Mouse (Mus musculus): ENCODE data around the gene Faxc. TPM values are rescaled to one million over a fixed set of nuclear protein-coding genes. Genes with fewer than 3 reads are reported as not detected.

The Faxc gene
- 1.5 and 2.0 TPM in 2 replicates for total RNA-seq (2012; rRNA removed)

DNA sequence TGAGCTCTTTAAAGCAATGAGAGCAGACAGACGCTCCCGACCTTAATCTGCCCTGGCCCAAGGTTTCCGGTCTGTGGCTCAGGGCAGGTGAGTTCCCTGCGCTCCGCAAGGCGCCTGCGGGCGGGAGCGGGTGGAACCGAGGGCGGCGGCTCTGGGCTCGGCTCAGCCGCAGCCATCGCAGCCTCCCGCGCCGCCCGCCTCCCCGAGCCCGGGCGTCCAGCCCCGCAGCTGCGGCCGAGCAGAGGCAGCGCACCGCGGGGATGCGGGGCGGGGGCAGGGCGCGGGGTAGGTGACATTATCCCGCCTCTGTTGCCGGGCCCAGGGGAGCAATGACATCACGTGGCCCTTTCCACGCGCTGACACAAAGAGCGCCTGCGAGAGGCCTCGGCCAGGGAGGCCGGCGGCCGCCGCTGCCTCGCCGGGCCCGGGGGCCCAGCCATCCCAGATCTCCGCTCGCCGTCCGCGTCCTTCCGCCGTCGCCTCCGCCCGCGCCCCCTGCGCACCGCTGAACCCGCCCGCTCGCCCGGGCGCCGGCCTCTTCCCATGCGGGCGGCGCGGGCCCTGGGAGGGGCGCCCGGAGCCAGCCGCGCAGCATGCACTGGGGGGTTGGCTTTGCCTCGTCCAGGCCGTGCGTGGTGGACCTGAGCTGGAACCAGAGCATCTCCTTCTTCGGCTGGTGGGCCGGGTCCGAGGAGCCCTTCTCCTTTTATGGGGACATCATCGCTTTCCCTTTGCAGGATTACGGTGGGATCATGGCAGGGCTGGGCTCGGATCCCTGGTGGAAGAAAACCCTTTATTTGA, at the start of gene Faxc:
Faxc (plus strand) TSS at position 359 of the 801 bp plus-strand sequence.
- no peaks in the 10 kb centered on the region for H3K9me3 ChIP-seq (ENCODE audit: control insufficient read depth, insufficient read depth, low read depth, low read length)
- H3K36me3 ChIP-seq (ENCODE audit: control insufficient read depth, insufficient read depth, low read length, poor library complexity, severe bottlenecking) = no peaks in the 10 kb centered on the region
- TF ChIP-seq CHD2 (IDR thresholded peaks at IDR 0.05; ENCODE audit: low read depth, low read length) (no peak), HCFC1 (IDR thresholded peaks at IDR 0.05; ENCODE audit: borderline replicate concordance, insufficient read depth, low read length) (no peak), ZC3H11A (IDR thresholded peaks at IDR 0.05; ENCODE audit: borderline replicate concordance, low read depth, low read length) (no peak), ZNF384 (IDR thresholded peaks at IDR 0.05; ENCODE audit: low read depth, low read length) (no peak), MAFK (IDR thresholded peaks at IDR 0.05; ENCODE audit: insufficient read depth, low read depth, low read length) (no peak)
- H3K4me3 ChIP-seq (ENCODE audit: insufficient read depth in 1 of 2, low read depth in 1 of 2, low read length in 2 of 2, poor library complexity in 1 of 2, severe bottlenecking in 1 of 2) = peak within 1 kb of the TSS; percentile 67 to 82
- H3K9ac ChIP-seq (ENCODE audit: insufficient read depth, low read depth, low read length, poor library complexity, severe bottlenecking) = peak within 1 kb of the TSS; percentile 67
- in situ Hi-C loops (cut with MboI; ENCODE audit: low sequenced_read_pairs in 2 of 2, unreplicated experiment in 2 of 2) = no loop called here
- H3K27ac ChIP-seq (ENCODE audit: insufficient read depth, low read depth, low read length, poor library complexity, severe bottlenecking) = no peak within 1 kb of the TSS
- H3K4me1 ChIP-seq (ENCODE audit: control insufficient read depth in 2 of 2, insufficient read depth in 2 of 2, low read length in 2 of 2, poor library complexity in 1 of 2) = no peaks in the 10 kb centered on the region; a peak in 1 of 4 replicates
- DNase-seq (ENCODE audit: low read depth, low spot score) = no peak

DNA sequence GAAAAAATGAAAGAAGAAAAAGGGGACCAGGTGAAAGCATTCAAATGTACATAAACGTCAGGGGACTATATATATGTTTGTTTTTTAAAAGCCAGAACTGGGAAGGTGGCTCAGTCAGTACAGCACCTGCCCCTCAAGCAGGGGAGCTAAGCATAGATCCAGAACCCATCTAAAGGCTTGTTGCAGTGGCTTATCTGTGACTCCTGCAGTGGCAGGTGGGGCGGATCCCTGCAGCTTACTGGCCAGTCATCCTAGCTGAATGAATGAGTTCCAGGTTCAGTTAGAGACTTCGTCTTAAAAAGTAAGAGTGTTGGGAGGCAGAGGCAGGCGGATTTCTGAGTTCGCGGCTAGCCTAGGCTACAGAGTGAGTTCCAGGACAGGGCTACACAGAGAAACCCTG, 48.3 kb upstream of the Faxc start:
- DNase-seq (ENCODE audit: low read depth, low spot score) = no peak
- H3K4me1 ChIP-seq (ENCODE audit: control insufficient read depth in 2 of 2, insufficient read depth in 2 of 2, low read length in 2 of 2, poor library complexity in 1 of 2) = no peaks in the 10 kb centered on the region
- H3K9ac ChIP-seq (ENCODE audit: insufficient read depth, low read depth, low read length, poor library complexity, severe bottlenecking) = no peak overlapping the region
- H3K9me3 ChIP-seq (ENCODE audit: control insufficient read depth, insufficient read depth, low read depth, low read length) = no peaks in the 10 kb centered on the region
- H3K4me3 ChIP-seq (ENCODE audit: insufficient read depth in 1 of 2, low read depth in 1 of 2, low read length in 2 of 2, poor library complexity in 1 of 2, severe bottlenecking in 1 of 2) = no peak overlapping the region
- no peak overlapping the region for H3K27ac ChIP-seq (ENCODE audit: insufficient read depth, low read depth, low read length, poor library complexity, severe bottlenecking)
- TF ChIP-seq ZNF384 (IDR thresholded peaks at IDR 0.05; ENCODE audit: low read depth, low read length) = no peak
- TF ChIP-seq HCFC1 (IDR thresholded peaks at IDR 0.05; ENCODE audit: borderline replicate concordance, insufficient read depth, low read length) = no peak
- TF ChIP-seq CHD2 (IDR thresholded peaks at IDR 0.05; ENCODE audit: low read depth, low read length) = no peak
- TF ChIP-seq ZC3H11A (IDR thresholded peaks at IDR 0.05; ENCODE audit: borderline replicate concordance, low read depth, low read length) = no peak
- TF ChIP-seq MAFK (IDR thresholded peaks at IDR 0.05; ENCODE audit: insufficient read depth, low read depth, low read length) = no peak
- no peaks in the 10 kb centered on the region; the same call in 1 of the 2 replicates for H3K36me3 ChIP-seq (ENCODE audit: control insufficient read depth, insufficient read depth, low read length, poor library complexity, severe bottlenecking)
- in situ Hi-C loops (cut with MboI; ENCODE audit: low sequenced_read_pairs in 2 of 2, unreplicated experiment in 2 of 2) = no loop called here

DNA sequence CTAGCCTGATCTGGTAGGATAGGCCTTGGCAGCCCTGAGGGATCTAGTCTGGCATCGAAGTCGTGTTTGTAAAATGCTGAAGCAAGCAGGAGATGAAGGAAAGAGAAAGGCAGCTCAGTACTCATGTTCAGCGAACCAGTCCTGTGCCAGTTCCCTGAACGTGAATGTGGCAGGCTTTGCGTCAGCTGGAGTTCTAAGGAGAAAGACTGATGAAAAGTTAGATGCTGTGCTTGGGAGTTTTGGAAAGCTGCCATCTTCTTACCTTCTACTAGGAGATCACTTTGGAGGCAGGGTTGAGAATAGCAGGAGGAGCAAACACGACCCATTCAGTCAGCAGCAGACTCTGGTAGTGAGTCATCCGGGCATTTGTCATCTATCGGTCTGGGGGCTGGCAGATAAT, 45.3 kb upstream of the Faxc start:
- no peaks in the 10 kb centered on the region for H3K9me3 ChIP-seq (ENCODE audit: control insufficient read depth, insufficient read depth, low read depth, low read length)
- no peak overlapping the region for H3K9ac ChIP-seq (ENCODE audit: insufficient read depth, low read depth, low read length, poor library complexity, severe bottlenecking)
- H3K4me1 ChIP-seq (ENCODE audit: control insufficient read depth in 2 of 2, insufficient read depth in 2 of 2, low read length in 2 of 2, poor library complexity in 1 of 2) = no peaks in the 10 kb centered on the region
- no peak for DNase-seq (ENCODE audit: low read depth, low spot score)
- in situ Hi-C loops (cut with MboI; ENCODE audit: low sequenced_read_pairs in 2 of 2, unreplicated experiment in 2 of 2) = no loop called here
- no peaks in the 10 kb centered on the region; the same call in 1 of the 2 replicates for H3K36me3 ChIP-seq (ENCODE audit: control insufficient read depth, insufficient read depth, low read length, poor library complexity, severe bottlenecking)
- H3K4me3 ChIP-seq (ENCODE audit: insufficient read depth in 1 of 2, low read depth in 1 of 2, low read length in 2 of 2, poor library complexity in 1 of 2, severe bottlenecking in 1 of 2) = no peak overlapping the region
- no peak overlapping the region for H3K27ac ChIP-seq (ENCODE audit: insufficient read depth, low read depth, low read length, poor library complexity, severe bottlenecking)
- TF ChIP-seq CHD2 (IDR thresholded peaks at IDR 0.05; ENCODE audit: low read depth, low read length) = no peak
- no peak for TF ChIP-seq ZNF384 (IDR thresholded peaks at IDR 0.05; ENCODE audit: low read depth, low read length)
- no peak for TF ChIP-seq ZC3H11A (IDR thresholded peaks at IDR 0.05; ENCODE audit: borderline replicate concordance, low read depth, low read length)
- no peak for TF ChIP-seq HCFC1 (IDR thresholded peaks at IDR 0.05; ENCODE audit: borderline replicate concordance, insufficient read depth, low read length)
- TF ChIP-seq MAFK (IDR thresholded peaks at IDR 0.05; ENCODE audit: insufficient read depth, low read depth, low read length) = no peak

DNA sequence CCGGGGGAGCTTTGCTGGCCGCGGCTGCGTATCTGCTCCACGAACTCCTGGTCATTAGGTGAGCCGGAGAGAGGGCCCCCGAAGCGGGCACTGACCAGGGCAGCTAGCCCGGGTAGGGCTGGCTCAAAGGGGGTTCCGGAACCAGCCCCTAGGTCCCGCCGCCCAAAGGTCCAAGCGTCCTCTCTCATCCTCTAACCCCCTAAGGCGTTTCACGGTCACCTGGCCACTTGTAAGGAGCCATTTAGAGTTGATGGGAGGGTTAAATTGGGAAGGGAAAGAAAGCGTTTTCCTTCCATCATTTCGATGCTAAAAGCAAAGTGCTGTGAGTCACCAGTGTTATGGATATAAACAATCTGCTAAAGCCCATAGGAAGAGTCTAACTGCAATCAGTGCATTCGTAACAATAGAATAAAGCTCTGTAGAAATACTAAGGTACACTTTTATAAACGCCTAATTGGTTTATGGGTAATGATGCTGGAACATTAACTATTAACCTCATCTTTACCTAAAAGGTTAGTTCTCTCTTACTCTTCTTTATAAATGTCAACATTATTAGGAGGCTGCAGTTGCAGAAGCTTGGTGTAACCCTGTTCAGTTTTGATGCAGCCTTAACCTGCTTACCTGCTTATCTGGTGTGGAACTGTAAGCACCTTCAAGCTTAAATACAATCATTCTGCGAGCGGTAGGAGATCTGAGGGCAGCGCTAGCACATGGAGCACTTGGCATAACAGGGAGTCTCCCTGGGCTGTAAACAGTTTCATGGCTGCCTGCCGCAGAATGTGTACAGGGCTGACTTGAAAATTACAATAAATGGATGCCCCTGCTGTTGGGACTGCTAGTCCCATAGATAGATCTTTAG, 872 bp downstream of the Faxc start:
- DNase-seq (ENCODE audit: low read depth, low spot score) = no peak
- no peak overlapping the region for H3K27ac ChIP-seq (ENCODE audit: insufficient read depth, low read depth, low read length, poor library complexity, severe bottlenecking)
- TF ChIP-seq HCFC1 (IDR thresholded peaks at IDR 0.05; ENCODE audit: borderline replicate concordance, insufficient read depth, low read length) (no peak), CHD2 (IDR thresholded peaks at IDR 0.05; ENCODE audit: low read depth, low read length) (no peak), MAFK (IDR thresholded peaks at IDR 0.05; ENCODE audit: insufficient read depth, low read depth, low read length) (no peak)
- in situ Hi-C loops (cut with MboI; ENCODE audit: low sequenced_read_pairs in 2 of 2, unreplicated experiment in 2 of 2) = no loop called here
- no peaks in the 10 kb centered on the region for H3K36me3 ChIP-seq (ENCODE audit: control insufficient read depth, insufficient read depth, low read length, poor library complexity, severe bottlenecking)
- H3K4me1 ChIP-seq (ENCODE audit: control insufficient read depth in 2 of 2, insufficient read depth in 2 of 2, low read length in 2 of 2, poor library complexity in 1 of 2) = no peaks in the 10 kb centered on the region; a peak in 1 of 4 replicates
- H3K9ac ChIP-seq (ENCODE audit: insufficient read depth, low read depth, low read length, poor library complexity, severe bottlenecking) = peak overlapping the region; percentile 67
- peak overlapping the region; percentile 67 to 82 for H3K4me3 ChIP-seq (ENCODE audit: insufficient read depth in 1 of 2, low read depth in 1 of 2, low read length in 2 of 2, poor library complexity in 1 of 2, severe bottlenecking in 1 of 2)
- no peaks in the 10 kb centered on the region for H3K9me3 ChIP-seq (ENCODE audit: control insufficient read depth, insufficient read depth, low read depth, low read length)
